Mouse (Mus musculus) liver, adult 2 months (tissue): ENCODE measurements around the gene Slc26a8.

Experiments used
- CTCF ChIP-seq: fragments of 200-500 bp; IDR thresholded peaks from 2 replicates; pipeline ENCODE4 v1.5.1; 2011; ENCODE audit warnings: low read depth, low read length, control low read depth
- POLR2A ChIP-seq: fragments of 200-500 bp; IDR thresholded peaks from 2 replicates; pipeline ENCODE4 v1.6.1; 2011; ENCODE audit warnings: low read length, control low read depth; ENCODE audit not compliant: insufficient read depth; ENCODE audit errors: extremely low read depth

DNA sequence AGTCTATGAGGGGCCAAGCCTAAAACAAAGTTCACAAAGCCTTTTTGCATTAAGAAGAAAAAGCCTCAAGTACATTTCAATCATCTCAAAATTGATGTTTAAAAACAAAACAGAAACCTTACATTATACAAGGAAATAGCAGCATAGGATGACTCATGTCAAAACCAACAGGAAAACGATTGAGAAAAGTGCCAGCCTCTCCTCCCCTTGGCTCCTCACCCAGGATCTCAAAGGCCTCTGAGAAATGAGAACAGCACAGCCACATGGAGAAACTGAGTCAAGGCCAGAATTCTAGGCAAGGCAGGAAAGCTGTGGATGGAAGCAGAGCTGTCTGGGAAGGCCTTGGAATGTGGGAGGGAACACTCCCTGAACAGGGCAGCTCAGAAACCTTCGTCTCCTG is 101.4 kb downstream of the Slc26a8 start:
- TF ChIP-seq CTCF = no peak
- no peak for TF ChIP-seq POLR2A
